Comparison of ENCODE assay signal across 8 mouse cellular contexts in the genomic region with DNA sequence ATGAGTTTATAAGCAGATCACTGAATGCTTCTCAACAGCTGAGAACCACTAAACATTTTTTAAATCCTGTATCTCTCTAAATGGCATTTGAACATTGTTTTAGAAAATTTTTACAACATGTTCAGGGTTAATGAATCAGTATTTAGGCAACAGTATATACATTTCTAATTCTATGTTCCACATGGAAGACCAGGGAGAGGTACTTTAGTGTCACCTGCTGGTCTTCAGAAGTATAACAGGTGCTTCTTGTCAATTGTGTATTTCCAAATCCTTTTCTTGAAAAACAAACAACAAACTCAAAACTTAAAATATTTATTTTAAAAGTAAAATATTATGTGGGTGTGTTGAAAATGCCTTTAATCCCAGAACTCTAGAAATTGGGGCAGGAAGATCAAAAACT. TPM values are rescaled to one million over a fixed set of nuclear protein-coding genes. Genes with fewer than 3 reads are reported as not detected.
DNase-seq lines count a peak whose midpoint lies in the region; ATAC-seq lines count a peak whose summit lies in the region.

No protein-coding gene starts in this region.

- no peak overlapping the region for H3K27ac ChIP-seq in midbrain, embryonic 11.5 days (ENCODE audit: low read depth, low read length)
- H3K27ac ChIP-seq in midbrain, embryonic 13.5 days, result no peak overlapping the region
- H3K27ac ChIP-seq in intestine, embryonic 16.5 days (ENCODE audit: low read length), result no peak overlapping the region

- DNase-seq in heart, adult 8-10 months (ENCODE audit: low spot score), result peak; percentile 19
- DNase-seq in heart, postnatal 25 days (ENCODE audit: low spot score), result no peak
- DNase-seq in midbrain, embryonic 11.5 days (ENCODE audit: low spot score, missing footprints), result peak; percentile 89
- DNase-seq in ZHBTc4 (ENCODE audit: low read depth, low spot score), result peak; percentile 50
- no peak for DNase-seq in ovary, adult 18-20 months (ENCODE audit: low spot score)

- no peaks in the 10 kb centered on the region for H3K4me1 ChIP-seq in midbrain, embryonic 11.5 days (ENCODE audit: control insufficient read depth, insufficient read depth, low read length)
- H3K4me1 ChIP-seq in midbrain, embryonic 13.5 days (replicated peaks), result no peaks in the 10 kb centered on the region
- H3K4me1 ChIP-seq in intestine, embryonic 16.5 days (ENCODE audit: control insufficient read depth, insufficient read depth, low read length), result no peaks in the 10 kb centered on the region

- no peak overlapping the region for H3K4me2 ChIP-seq in midbrain, embryonic 11.5 days
- H3K4me2 ChIP-seq in midbrain, embryonic 13.5 days (replicated peaks), result no peak overlapping the region
- H3K4me2 ChIP-seq in intestine, embryonic 16.5 days (ENCODE audit: low read depth, low read length), result no peak overlapping the region

- no peaks in the 10 kb centered on the region for H3K36me3 ChIP-seq in midbrain, embryonic 11.5 days (ENCODE audit: control insufficient read depth, insufficient read depth, low read length)
- no peaks in the 10 kb centered on the region for H3K36me3 ChIP-seq in midbrain, embryonic 13.5 days
- no peaks in the 10 kb centered on the region for H3K36me3 ChIP-seq in intestine, embryonic 16.5 days (ENCODE audit: control insufficient read depth, insufficient read depth, low read length)

- ATAC-seq in midbrain, embryonic 11.5 days (ENCODE audit: low FRiP score), result no peak
- ATAC-seq in midbrain, embryonic 13.5 days, result no peak
- peak; percentile 92 for ATAC-seq in megakaryocyte progenitor cell, adult 5-6 weeks (replicated peaks; ENCODE audit: poor library complexity)
- ATAC-seq in intestine, embryonic 16.5 days, result no peak

- no peak overlapping the region for H3K9ac ChIP-seq in midbrain, embryonic 11.5 days (ENCODE audit: low read length)
- H3K9ac ChIP-seq in midbrain, embryonic 13.5 days (replicated peaks), result no peak overlapping the region
- no peak overlapping the region for H3K9ac ChIP-seq in intestine, embryonic 16.5 days (ENCODE audit: low read depth, low read length)

- no peaks in the 10 kb centered on the region for H3K27me3 ChIP-seq in midbrain, embryonic 11.5 days (ENCODE audit: control insufficient read depth, insufficient read depth, low read length)
- H3K27me3 ChIP-seq in midbrain, embryonic 13.5 days, result 0 out of 2 replicates have a peak, but pooled peaks cover 7% of the 10 kb centered on the region
- H3K27me3 ChIP-seq in intestine, embryonic 16.5 days (replicated peaks; ENCODE audit: control insufficient read depth, insufficient read depth, low read length), result no peaks in the 10 kb centered on the region

- H3K9me3 ChIP-seq in midbrain, embryonic 11.5 days (ENCODE audit: control insufficient read depth, low read length), result no peaks in the 10 kb centered on the region
- no peaks in the 10 kb centered on the region for H3K9me3 ChIP-seq in midbrain, embryonic 13.5 days
- 0 out of 2 replicates have a peak, but pooled peaks cover 6% of the 10 kb centered on the region for H3K9me3 ChIP-seq in intestine, embryonic 16.5 days (ENCODE audit: control insufficient read depth, low read length)

- intact Hi-C loops in heart, postnatal 25 days (cut with DNase I), result loop anchor here (1.0 to 2.0 kb wide), 2 partner anchors 90 to 173 kb away; no protein-coding TSS in a partner anchor

- no peak overlapping the region for H3K4me3 ChIP-seq in midbrain, embryonic 11.5 days (ENCODE audit: low read depth, low read length)
- no peak overlapping the region for H3K4me3 ChIP-seq in midbrain, embryonic 13.5 days (replicated peaks)
- no peak overlapping the region for H3K4me3 ChIP-seq in intestine, embryonic 16.5 days (ENCODE audit: low read length)

RNA-seq across cellular contexts. Expression of a gene that starts 8.5 kb away (rescaled TPM):
- total RNA-seq in heart, adult 8-10 months (2022), result 10 to 100 TPM; 13.0 to 18.1 (median 15.9) TPM
- total RNA-seq in heart, postnatal 25 days (2021), result 10 to 100 TPM; 13.8 to 16.7 TPM
- polyA plus RNA-seq in midbrain, embryonic 11.5 days (2014; fragmentation: Nextera tagmentation; extraction: Ambion mirVana), result 35.5 and 36.3 TPM in 2 replicates
- 15.7 and 18.6 TPM in 2 replicates for polyA plus RNA-seq in midbrain, embryonic 13.5 days (2015; fragmentation: Nextera tagmentation; extraction: Ambion mirVana)
- total RNA-seq in megakaryocyte progenitor cell, adult 5-6 weeks (2015), result 58.0 and 62.3 TPM in 2 replicates
- total RNA-seq in megakaryocyte progenitor cell, adult 5-6 weeks (2017), result 103 and 121 TPM in 2 replicates
- polyA plus RNA-seq in intestine, embryonic 16.5 days (2015; fragmentation: Nextera tagmentation; extraction: Ambion mirVana), result 10.8 and 11.2 TPM in 2 replicates

RNA-seq across cellular contexts. Expression of a gene that starts 45.7 kb away (rescaled TPM):
- total RNA-seq in heart, adult 8-10 months (2022), result 1,000 to 10,000 TPM; 1,621 to 2,329 (median 1,848) TPM
- total RNA-seq in heart, postnatal 25 days (2021), result 1,000 to 10,000 TPM; 1,826 to 1,902 TPM
- polyA plus RNA-seq in midbrain, embryonic 11.5 days (2014; fragmentation: Nextera tagmentation; extraction: Ambion mirVana), result 0.19 and 0.61 TPM in 2 replicates
- polyA plus RNA-seq in midbrain, embryonic 13.5 days (2015; fragmentation: Nextera tagmentation; extraction: Ambion mirVana), result 1.1 and 1.7 TPM in 2 replicates
- total RNA-seq in megakaryocyte progenitor cell, adult 5-6 weeks (2015), result 0.10 and 0.20 TPM in 2 replicates
- total RNA-seq in megakaryocyte progenitor cell, adult 5-6 weeks (2017), result not detected in 2 replicates
- 2.0 and 3.5 TPM in 2 replicates for polyA plus RNA-seq in intestine, embryonic 16.5 days (2015; fragmentation: Nextera tagmentation; extraction: Ambion mirVana)

Comparison
In these comparisons a context has a peak if more than half of its experiments do, and no peak if none do; other contexts are left out.
1. DNase-seq: peak in heart, adult 8-10 months (single experiment), midbrain, embryonic 11.5 days (single experiment) and ZHBTc4 (single experiment); none in heart, postnatal 25 days (single experiment) and ovary, adult 18-20 months (single experiment).
2. RNA of a gene that starts 45.7 kb away (total RNA-seq): 1,621 to 2,329 TPM in heart, adult 8-10 months and 1,826 to 1,902 TPM in heart, postnatal 25 days; 0.10 to 0.20 TPM in megakaryocyte progenitor cell, adult 5-6 weeks; every median in the first group is over 1,000 times any median in the second.